Mouse (Mus musculus) neural tube, embryonic 14.5 days (tissue): ENCODE data around the gene Nat8f6. TPM values are rescaled to one million over a fixed set of nuclear protein-coding genes. Genes with fewer than 3 reads are reported as not detected.
"Not testable (repeated sequence)": the region's sequence is repeated elsewhere in the genome, so short reads cannot be mapped to it uniquely, and the experiment has no call there.

Source experiments
- ATAC-seq: fragments of 200-750 bp; cut with Nextera tagmentation; 2 replicates; pipeline ENCODE4 v1.8.0; 2017; ENCODE audit warnings: low read depth, mild to moderate bottlenecking, moderate TSS enrichment, moderate library complexity
- H3K27ac ChIP-seq: fragments of 300-500 bp; sonication (generic); 2 replicates; pipeline ENCODE4 v1.5.1; 2014; ENCODE audit warnings: low read depth, mild to moderate bottlenecking, control low read depth, low read length, moderate library complexity, mixed read lengths
- H3K27me3 ChIP-seq: fragments of 300-500 bp; sonication (generic); 2 replicates; pipeline ENCODE4 v1.6.1; 2014; ENCODE audit warnings: low read length; ENCODE audit not compliant: control insufficient read depth, insufficient read depth
- H3K36me3 ChIP-seq: fragments of 300-500 bp; sonication (generic); 2 replicates; pipeline ENCODE4 v1.6.1; 2014; ENCODE audit warnings: low read length, mixed read lengths; ENCODE audit not compliant: control insufficient read depth, insufficient read depth
- H3K4me1 ChIP-seq: fragments of 300-500 bp; sonication (generic); 2 replicates; pipeline ENCODE4 v1.6.1; 2014; ENCODE audit warnings: low read length; ENCODE audit not compliant: control insufficient read depth, insufficient read depth
- H3K4me2 ChIP-seq: fragments of 300-500 bp; sonication (generic); 2 replicates; pipeline ENCODE4 v1.6.1; 2014; ENCODE audit warnings: mild to moderate bottlenecking, low read depth, low read length, control low read depth
- H3K4me3 ChIP-seq: fragments of 300-500 bp; sonication (generic); 2 replicates; pipeline ENCODE4 v1.5.1; 2014; ENCODE audit warnings: low read depth, low read length, control low read depth, mixed read lengths
- H3K9ac ChIP-seq: fragments of 300-500 bp; sonication (generic); replicated peaks from 2 replicates; pipeline ENCODE4 v1.6.1; 2014; ENCODE audit warnings: low read depth, mild to moderate bottlenecking, control low read depth, low read length, mixed read lengths
- H3K9me3 ChIP-seq: fragments of 300-500 bp; sonication (generic); 2 replicates; pipeline ENCODE4 v1.6.1; 2016; ENCODE audit warnings: low read length; ENCODE audit not compliant: control insufficient read depth
- WGBS: fragments of 180-500 bp; shearing (Covaris S2); extraction: QIAGEN DNeasy Blood & Tissue Kit; methylation state at CpG from one replicate; pipeline ENCODE4 v1.1.7; 2014; 5-methylcytosine and 5-hydroxymethylcytosine counted together
- polyA plus RNA-seq: library from polyadenylated mRNA; unstranded; fragments of >200 nt; fragmentation: Nextera tagmentation; extraction: Ambion mirVana; gene quantifications from 2 replicates; pipeline ENCODE4 v1.2.1, GENCODE M21; 2014

Nat8f6 gene
- polyA plus RNA-seq, 1 experiment from 2014 or later, result not detected

DNA sequence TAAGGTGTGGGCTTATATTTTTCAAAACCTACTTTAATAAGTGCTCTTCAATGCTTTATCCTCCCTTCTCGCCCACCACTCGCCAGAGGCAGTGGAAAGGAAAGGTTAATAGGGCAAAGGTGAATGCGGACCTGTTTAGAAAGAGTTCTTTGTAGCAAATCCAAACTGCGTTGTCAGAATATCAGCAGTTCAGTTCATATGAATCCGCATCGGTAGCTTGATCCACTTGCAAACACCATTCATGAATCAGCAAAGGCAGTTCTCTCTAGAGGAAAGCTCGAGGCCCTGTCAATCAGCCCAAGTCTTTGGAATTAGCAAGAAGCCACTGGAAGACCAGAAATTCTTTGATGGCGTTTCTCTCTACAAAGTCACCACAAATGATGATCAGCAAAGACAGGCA lies 17.9 kb upstream of the Nat8f6 start:
- Histone ChIP-seq H3K4me3 (no peak overlapping the region), H3K9ac (no peak overlapping the region), H3K36me3 (no peaks in the 10 kb centered on the region), H3K27me3 (no peaks in the 10 kb centered on the region), H3K4me1 (no peaks in the 10 kb centered on the region), H3K4me2 (no peak overlapping the region), H3K27ac (no peak overlapping the region), H3K9me3 (no peaks in the 10 kb centered on the region)
- no peak for ATAC-seq
- WGBS, result 69% methylated on average over 8 of the region's 8 CpGs

DNA sequence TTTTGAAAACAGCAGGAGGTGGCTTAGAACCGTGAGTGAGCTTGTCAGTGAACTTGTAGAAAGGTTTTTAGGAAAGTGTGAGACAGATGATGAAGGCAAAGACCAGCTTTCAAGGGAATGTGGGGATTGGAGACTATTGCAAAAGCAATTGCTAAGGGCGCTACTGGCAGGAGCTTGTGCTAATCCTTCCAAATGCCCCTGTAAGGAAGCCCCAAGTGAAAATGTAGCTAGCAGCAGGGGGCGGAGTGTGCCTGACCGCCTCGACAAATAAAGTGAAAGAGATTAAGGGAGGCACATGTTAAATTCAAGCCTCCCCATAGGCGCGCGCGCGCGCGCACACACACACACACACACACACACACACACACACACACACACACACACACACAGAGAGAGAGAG lies 16.6 kb upstream of the Nat8f6 start:
- H3K4me1 ChIP-seq, H3K27ac ChIP-seq, H3K9ac ChIP-seq, H3K36me3 ChIP-seq, ATAC-seq, H3K4me3 ChIP-seq, H3K9me3 ChIP-seq, H3K4me2 ChIP-seq, H3K27me3 ChIP-seq: not testable (repeated sequence)
- 14% methylated on average over 5 of the region's 12 CpGs for WGBS

DNA sequence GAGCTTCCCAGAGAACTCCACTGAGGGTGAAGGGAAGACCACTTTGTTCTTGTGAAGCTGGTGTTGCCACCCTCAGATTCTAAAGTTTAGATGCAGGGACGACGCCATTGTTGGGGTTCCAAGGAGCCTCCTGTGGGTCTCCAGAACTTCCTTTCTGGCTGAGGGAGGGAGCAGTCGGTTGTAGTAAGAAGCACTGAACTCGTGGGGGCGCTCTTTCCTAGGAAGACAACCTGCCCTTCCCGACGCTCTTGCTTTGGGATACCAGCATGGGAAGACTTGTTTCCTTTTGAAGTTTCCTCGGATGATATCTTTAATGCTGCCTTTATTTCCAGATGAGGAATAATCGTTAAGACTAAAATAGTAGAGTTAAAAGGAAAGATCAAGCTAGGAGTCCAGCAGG lies 16.1 kb upstream of the Nat8f6 start:
- H3K27me3 ChIP-seq, H3K4me2 ChIP-seq, H3K4me1 ChIP-seq, H3K9me3 ChIP-seq, H3K27ac ChIP-seq, H3K36me3 ChIP-seq, H3K9ac ChIP-seq, H3K4me3 ChIP-seq, ATAC-seq: not testable (repeated sequence)
- 27% methylated on average over 8 of the region's 9 CpGs for WGBS

DNA sequence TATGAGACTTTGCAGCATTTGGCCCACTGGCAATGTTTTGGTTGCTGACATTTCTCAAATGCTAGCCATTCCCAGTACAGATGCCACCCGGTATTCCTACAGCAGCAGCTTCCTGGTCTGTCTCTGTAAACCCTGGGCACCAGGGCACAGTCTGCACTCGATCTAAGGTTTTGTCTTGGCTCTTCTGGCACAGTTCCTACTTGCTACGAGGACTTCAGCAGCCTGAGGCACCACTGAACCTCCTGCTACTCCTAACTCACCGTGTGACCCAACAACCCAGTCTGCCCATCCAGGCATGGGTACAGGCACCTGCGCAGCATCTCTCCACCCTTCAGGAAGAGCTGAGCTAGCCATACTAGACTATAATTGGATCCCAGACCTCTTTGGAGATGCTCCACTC lies 15.3 kb upstream of the Nat8f6 start:
- H3K9me3 ChIP-seq, H3K36me3 ChIP-seq, H3K27ac ChIP-seq, H3K4me2 ChIP-seq, H3K9ac ChIP-seq, H3K4me1 ChIP-seq, H3K27me3 ChIP-seq, ATAC-seq, H3K4me3 ChIP-seq: not testable (repeated sequence)
- 75% methylated on average over 5 of the region's 5 CpGs for WGBS

DNA sequence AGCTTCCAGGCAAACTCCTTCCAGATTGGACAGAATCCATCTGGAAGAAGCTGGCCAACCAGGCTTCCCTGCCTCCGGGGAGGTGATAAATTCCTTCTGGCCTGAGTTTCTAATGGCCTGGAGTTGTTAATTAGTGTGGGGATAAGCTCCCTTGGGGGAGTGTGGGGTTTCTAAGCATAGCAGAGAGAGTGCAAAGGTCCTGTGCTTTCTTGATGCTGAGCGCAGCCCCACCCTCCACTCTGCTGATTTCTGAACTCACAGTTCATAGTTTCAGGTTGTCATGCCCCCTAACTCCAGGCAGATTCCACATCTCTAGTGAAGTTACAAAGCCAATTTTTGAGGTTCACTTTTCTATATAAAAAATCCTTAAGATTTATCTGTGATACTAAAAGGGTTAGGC lies 14.3 kb upstream of the Nat8f6 start:
- not testable (repeated sequence) for H3K27me3 ChIP-seq, H3K4me3 ChIP-seq, H3K4me1 ChIP-seq, H3K9ac ChIP-seq, ATAC-seq, H3K4me2 ChIP-seq, H3K36me3 ChIP-seq, H3K9me3 ChIP-seq, H3K27ac ChIP-seq
- WGBS, result 76% methylated on average over 1 of the region's 2 CpGs

DNA sequence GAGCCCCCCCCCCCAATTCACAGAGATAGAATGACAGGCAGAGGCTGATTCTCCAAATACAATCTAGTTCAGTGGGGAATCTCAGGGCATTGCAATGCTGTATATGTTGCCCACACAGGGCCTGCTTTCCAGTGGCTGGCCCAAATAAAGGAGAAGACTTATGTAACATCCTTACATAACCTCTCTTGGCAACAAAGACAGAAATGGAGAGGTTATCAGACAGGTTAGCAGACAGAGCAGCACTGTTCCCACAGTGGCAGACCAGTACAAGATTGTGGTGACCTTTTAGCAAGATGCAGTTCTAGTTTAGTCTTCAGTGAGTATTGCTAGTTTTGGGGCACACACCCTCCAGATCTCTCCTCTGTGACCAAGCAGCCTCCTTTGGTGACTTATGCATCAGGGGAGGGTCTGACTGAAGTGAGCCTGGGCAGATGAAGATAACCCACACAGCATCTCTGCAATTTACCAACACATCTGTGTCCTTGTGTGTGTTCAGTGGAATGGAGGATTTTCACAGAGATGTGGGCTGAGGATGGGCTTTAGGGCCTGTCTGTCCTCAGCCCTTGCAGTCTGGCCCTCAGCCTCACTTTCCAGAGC lies 13.8 kb upstream of the Nat8f6 start:
- not testable (repeated sequence) for H3K36me3 ChIP-seq, H3K4me3 ChIP-seq, H3K4me2 ChIP-seq, H3K9me3 ChIP-seq, H3K27me3 ChIP-seq, H3K27ac ChIP-seq, H3K9ac ChIP-seq, ATAC-seq, H3K4me1 ChIP-seq

DNA sequence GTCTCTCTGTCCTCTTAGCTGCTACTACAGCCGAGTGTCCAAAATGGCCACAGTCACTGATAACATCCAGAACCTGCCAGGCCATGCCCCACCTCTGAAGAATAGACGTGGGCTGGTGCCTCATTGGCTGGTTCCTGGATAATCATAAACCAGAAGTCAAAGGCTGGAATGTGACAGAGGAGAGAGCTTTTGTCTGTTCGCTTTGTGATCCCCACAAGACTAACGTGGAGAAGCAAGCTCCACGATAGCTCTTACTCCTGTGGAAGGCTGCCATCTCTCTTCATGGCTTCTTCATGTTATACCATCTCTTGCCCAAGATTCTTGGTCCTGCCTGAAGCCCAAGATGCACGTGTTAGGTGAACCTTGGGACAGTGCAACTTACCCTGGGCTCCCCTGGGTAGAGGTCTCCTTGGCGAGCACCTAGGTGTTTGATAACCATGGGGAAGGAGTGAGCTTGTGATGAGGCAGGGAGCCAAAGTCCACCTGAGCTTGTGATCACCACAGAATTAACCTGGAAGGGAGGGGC lies 11.1 kb upstream of the Nat8f6 start, which contains the start of gene Nat8:
TSS of gene Nat8 (minus strand) at position 287 of the 526 bp plus-strand sequence.
- no peak within 1 kb of the TSS for H3K4me3 ChIP-seq
- ATAC-seq, result no peak
- no peak within 1 kb of the TSS for H3K4me2 ChIP-seq
- H3K36me3 ChIP-seq, result no peaks in the 10 kb centered on the region
- 78% methylated on average over 7 of the region's 7 CpGs for WGBS
- H3K27me3 ChIP-seq, result no peaks in the 10 kb centered on the region
- no peak within 1 kb of the TSS for H3K27ac ChIP-seq
- no peaks in the 10 kb centered on the region for H3K9me3 ChIP-seq
- no peaks in the 10 kb centered on the region for H3K4me1 ChIP-seq
- H3K9ac ChIP-seq, result no peak within 1 kb of the TSS

DNA sequence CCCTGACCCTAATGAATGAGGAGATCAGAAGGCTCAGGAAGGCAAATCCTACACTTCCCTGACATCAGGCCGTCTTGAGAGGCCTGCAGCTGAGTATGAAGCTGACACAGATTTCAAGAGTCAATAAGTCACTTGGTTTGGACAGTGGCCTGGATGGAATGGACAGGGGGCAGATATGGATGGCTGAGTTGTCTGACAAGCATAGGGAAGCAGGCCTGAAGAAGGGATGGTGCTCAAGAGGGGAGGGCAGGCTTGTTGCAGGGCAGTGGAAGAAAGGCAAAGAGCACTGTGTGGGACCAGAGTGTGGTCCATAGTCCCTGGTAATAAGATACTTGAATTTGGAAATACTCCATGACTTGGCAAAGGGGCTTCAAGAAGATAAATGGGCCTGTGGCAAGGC lies 8.7 kb upstream of the Nat8f6 start:
- H3K4me3 ChIP-seq, result no peak overlapping the region
- H3K9ac ChIP-seq, result no peak overlapping the region
- H3K4me2 ChIP-seq, result no peak overlapping the region
- ATAC-seq, result no peak
- 69% methylated on average over 1 of the region's 1 CpGs for WGBS
- H3K4me1 ChIP-seq, result no peaks in the 10 kb centered on the region
- H3K9me3 ChIP-seq, result no peaks in the 10 kb centered on the region
- H3K36me3 ChIP-seq, result no peaks in the 10 kb centered on the region
- no peak overlapping the region for H3K27ac ChIP-seq
- no peaks in the 10 kb centered on the region for H3K27me3 ChIP-seq

DNA sequence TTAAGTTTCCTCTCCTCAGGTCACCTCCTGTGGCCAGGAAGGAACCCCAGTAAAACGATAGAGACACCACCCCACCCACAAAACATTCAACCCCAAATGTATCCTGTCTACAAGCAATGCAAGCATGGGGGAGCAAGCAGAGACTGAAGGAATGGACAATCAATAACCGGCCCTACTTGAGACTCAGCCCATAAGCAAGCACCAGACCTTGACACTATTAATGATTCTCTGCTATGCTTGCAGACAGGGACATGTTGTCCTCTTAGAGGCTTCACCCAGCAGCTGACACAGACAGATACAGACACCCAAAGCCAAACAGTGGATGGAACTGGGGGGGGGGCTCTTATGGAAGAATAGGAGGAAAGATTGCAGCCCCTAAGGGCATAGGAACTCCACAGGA lies 5.1 kb upstream of the Nat8f6 start:
- Histone ChIP-seq H3K4me1 (no peaks in the 10 kb centered on the region), H3K9me3 (no peaks in the 10 kb centered on the region), H3K27ac (no peak overlapping the region), H3K27me3 (no peaks in the 10 kb centered on the region), H3K4me3 (no peak overlapping the region), H3K4me2 (no peak overlapping the region), H3K36me3 (no peaks in the 10 kb centered on the region), H3K9ac (no peak overlapping the region)
- no peak for ATAC-seq
- WGBS, result 98% methylated on average over 2 of the region's 2 CpGs
